Mouse (Mus musculus) mouse embryonic stem cell (cell line): ENCODE data around the gene Diaph3.

Experiments used
- in situ Hi-C, 2 experiments: fragments of 300-500 bp; cut with MboI; formaldehyde crosslinking; loops; 1 replicate in 1 of 2; 3 replicates in 1 of 2; pipeline ENCODE4 v1.14.3; 2019 to 2020; ENCODE audit warnings: low sequenced_read_pairs in 2 of 2, low pct_unique_long_range_greater_than_20kb in 1 of 2, mixed read lengths in 1 of 2; ENCODE audit not compliant: unreplicated experiment in 1 of 2

Gene Diaph3

DNA sequence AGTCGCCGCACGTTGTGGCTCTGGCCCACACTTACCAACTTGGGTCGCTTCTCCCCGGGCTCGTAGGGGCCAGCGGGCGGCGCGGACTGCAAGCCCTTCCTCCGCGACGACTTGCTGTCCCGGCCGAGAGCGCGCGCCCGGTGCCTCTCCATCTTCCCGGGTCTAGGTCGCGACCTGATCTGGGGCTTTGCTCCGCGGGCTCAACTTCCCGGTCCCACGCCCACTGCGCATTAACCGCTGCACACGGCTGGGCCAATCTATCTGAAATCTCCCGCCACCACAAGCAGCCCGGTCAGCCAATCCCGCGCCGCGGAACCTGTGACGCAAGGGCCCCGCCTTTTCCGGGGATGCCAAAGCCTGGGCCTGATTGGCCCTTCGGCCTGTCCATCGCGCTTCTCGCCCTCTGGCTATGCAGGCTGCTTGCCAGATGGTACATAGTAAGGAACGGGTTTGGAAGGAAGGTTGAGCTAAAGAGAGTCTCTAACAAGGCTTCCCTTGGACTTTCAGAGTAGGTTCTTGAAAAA, at the start of gene Diaph3:
Gene Diaph3, minus strand, starts transcription at position 273 of the 524 bp plus-strand sequence.
- in situ Hi-C loops = no loop called here

DNA sequence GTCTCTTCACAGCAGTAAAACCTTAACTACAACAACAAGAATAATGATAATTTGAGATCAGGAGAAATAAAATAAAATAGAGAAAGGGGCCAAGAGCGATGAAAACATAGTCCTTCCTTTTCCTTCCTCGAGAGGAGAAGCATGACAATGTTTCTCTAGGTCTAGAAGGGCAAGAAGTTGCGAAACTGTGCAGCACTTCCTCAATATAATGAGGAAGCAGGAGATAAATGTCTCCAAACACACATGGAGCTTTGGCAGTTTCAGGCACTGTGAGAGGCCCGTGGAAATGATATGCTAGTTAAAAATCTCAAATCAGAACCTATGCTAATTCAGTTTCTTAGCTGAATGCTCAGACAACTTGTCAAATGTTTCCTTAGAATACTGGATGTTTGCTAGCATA, 49.6 kb upstream of the Diaph3 start:
- in situ Hi-C loops = no loop called here

- in situ Hi-C loops = no loop called here
Measured at GRCm38 (mm10) chr14:87171577-87171976, 30.5 kb upstream of the Diaph3 start.

DNA sequence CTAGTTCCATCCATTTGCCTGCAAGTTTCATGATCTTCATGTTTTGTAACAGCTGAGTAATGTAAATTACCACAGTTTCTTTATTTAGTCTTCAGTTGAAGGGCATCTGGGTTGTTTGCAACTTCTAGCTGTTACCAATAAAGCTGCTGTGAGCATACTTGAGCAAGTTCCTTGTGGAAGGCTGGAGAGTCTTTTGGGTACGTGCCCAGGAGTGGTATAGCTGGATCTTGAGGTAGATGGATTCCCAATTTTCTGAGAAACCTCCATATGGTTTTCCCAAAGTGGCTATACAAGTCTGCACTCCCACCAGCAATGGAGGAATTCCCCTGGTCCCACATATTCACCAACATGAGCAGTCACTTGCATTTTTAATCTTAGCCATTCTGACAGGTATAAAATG, 28.1 kb upstream of the Diaph3 start:
- in situ Hi-C loops = no loop called here

DNA sequence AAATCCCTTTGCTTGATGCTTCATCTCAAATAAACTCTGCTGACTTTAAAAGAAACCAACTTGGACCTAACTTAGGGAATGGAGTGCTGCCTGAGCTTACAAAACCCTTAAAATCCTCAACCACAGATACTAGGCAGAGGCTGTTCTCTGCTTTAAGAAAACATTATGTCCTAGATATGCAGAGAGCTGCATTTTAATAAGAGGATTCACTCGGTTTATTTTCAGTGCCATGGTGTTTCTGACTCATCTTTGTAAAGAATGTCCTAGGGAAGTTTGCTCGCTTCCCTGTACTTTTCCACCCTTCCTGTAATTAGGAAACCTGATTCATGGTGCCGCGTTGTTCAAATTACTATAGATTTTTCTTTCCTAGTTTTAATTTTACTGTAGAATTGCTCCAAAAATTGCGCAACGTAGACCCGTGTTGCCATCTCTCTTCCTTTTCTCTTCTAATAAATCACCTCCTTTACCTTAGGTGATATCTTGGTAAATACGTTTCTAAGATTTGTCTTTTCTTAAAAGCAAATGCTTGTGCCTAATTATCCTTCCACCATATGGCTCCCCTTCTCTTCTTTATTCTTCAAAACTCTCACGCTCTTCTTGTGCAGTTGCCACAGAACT, 14.7 kb upstream of the Diaph3 start:
- in situ Hi-C loops = no loop called here

- in situ Hi-C loops = no loop called here
Measured at GRCm38 (mm10) chr14:87149684-87150083, 8.6 kb upstream of the Diaph3 start.

GRCm38 (mm10) chr14:87146704-87147103, 5.7 kb upstream of the Diaph3 start:
- in situ Hi-C loops = no loop called here

- in situ Hi-C loops = no loop called here
Measured at GRCm38 (mm10) chr14:87145351-87145750, 4.3 kb upstream of the Diaph3 start.

DNA sequence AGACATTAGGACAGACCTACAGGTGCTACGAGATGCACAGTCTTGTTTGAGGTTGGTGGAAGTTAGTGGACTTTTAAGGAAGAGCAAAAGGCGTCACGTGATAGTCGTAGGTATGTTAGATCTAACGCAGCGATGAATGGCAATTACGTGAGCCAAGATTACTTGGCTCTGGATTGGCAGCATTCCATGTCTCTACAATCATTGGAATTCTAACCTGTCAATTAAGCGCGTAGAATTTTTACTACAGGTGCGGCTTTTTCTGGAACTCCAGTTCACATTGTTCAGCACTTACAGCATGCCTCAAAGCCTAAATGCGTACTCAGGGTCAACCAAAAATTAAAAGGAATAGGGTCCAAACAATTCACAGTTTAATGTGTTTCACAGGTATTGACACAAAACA, 742 bp upstream of the Diaph3 start:
- in situ Hi-C loops = no loop called here

GRCm38 (mm10) chr14:87140327-87140962, 590 bp downstream of the Diaph3 start:
- in situ Hi-C loops = no loop called here

DNA sequence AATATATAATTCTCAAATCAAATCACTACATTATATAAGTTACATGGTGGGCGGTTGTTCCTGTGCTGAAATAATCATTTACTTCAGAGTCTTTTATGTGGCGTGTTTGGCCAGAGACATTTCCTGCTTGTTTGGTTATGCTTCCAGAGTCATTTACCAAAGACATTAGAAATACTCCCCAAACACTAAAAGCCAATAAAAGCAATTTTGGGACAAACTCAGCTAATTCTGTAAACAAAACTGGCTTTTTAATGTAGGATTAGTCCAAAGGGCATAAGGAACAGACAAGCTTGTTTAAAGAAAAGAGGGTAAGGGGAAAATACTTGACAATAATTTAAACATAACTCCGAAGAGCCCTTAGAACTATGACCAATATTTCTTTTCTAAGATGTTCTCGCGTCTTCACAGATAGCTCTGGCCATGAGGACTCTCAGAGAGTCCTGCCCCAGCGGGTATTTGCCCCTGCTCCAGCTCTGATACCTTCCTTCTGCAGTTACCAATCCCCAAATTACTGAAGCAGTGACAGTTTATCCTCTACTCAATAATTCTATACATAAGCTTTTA, 14.9 kb downstream of the Diaph3 start:
- in situ Hi-C loops = no loop called here

- in situ Hi-C loops = no loop called here
Measured at GRCm38 (mm10) chr14:87125492-87125891, 15.5 kb downstream of the Diaph3 start.

GRCm38 (mm10) chr14:87123091-87123490, 17.9 kb downstream of the Diaph3 start:
- in situ Hi-C loops = no loop called here

- in situ Hi-C loops = no loop called here
Measured at GRCm38 (mm10) chr14:87121868-87122267, 19.2 kb downstream of the Diaph3 start.

DNA sequence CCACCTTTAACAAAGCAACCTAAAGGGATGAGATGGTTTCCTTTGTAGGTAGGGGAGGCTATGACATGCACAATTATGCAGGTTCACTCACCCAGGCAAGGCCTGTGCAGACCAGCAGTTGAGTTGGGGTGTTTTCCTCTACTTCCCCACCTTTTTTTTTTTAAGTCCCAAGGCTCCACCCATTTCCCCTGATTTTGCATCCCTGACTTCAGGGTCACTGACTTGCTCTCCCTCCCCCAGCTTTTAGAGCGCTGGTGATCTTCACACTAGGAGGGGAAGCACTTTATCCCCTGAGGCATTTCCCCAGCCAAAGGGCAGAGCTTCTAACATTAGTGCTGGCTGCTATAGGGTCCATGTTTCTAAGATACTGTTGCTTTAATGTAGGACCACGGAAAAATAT, 30.4 kb downstream of the Diaph3 start:
- in situ Hi-C loops = no loop called here

- in situ Hi-C loops = no loop called here
Measured at GRCm38 (mm10) chr14:87099380-87100088, 41.5 kb downstream of the Diaph3 start.

DNA sequence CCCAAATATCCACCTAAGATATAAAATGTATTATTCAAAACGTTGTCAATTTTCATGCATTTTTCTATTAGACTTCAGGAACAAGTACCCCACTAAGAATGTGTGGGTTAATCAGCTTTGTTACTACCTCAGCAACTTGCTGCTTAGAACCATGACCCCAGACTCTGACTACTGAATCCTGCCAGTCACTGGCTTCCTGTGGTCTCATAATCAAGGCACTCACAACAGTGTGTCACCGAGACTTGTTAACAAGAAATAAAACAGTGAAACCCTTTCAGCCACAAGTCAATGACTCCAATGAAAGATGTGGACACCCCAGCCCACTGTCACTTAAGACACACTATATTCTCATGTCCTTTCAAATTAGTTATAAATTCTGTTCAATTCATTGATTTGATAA, 42.9 kb downstream of the Diaph3 start:
- in situ Hi-C loops = no loop called here

DNA sequence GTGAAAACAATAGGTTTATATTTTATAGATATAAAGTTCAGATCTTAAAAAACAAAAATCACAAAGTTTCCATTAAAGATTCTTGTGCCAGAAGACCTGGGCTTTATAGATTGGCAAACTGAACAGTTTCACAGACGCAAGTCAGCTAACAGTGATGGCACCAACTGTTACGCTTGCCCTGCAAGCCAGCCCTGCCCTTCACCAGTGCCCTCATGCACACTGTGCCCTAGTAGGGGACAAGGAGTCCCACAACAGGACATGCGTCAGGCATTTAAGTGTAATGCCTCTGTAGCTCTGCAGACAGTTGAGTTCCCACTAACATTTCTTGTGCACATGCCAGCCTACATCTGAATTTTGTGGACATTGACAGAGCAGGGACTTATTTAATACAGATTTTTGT, 49.5 kb downstream of the Diaph3 start:
- in situ Hi-C loops = no loop called here

DNA sequence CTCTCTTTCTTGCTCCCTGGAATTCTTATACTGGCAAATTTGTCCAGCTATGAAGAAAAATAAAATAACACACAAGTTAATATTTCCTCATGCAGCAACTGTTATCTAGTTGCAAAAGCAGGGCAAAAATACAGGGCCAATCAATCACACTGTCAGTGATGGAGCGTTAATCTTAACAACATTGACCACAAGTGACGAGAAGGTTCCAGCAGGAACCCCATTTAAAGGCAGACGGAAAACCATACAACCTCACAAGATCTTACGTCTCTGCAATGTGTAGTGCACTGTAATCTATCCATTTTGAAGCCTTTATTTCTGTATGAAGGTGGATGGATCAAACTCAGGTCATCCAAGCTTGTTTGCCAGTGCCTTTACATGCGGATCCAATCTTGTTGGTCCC, 49.9 kb downstream of the Diaph3 start:
- in situ Hi-C loops = no loop called here
